Mouse (Mus musculus): ENCODE measurements around the gene Hcrt. TPM values are rescaled to one million over a fixed set of nuclear protein-coding genes. Genes with fewer than 3 reads are reported as not detected.

Hcrt gene
- total RNA-seq, 2 experiments from 2014 or later, result not detected

GRCm38 (mm10) chr11:100747114-100747513 is 15.6 kb downstream of the Hcrt start:
- DNase-seq (ENCODE audit: extremely low spot score in 1 of 2, low spot score in 2 of 2), result no peak
- intact Hi-C loops (cut with DNase I), result no loop called here
- no peak overlapping the region for H3K27ac ChIP-seq
- no peak overlapping the region for H3K4me3 ChIP-seq
- TF ChIP-seq CTCF (IDR thresholded peaks at IDR 0.05), result no peak

- intact Hi-C loops (cut with DNase I), result no loop called here
- no peak for TF ChIP-seq CTCF (IDR thresholded peaks at IDR 0.05)
- Histone ChIP-seq H3K27ac (no peak overlapping the region), H3K4me3 (no peak overlapping the region)
- DNase-seq (ENCODE audit: extremely low spot score in 1 of 2, low spot score in 2 of 2), result no peak
These were observed 16.2 kb downstream of the Hcrt start for GRCm38 (mm10) chr11:100746546-100746945.

- DNase-seq (ENCODE audit: extremely low spot score in 1 of 2, low spot score in 2 of 2), result peak in 1 of 2 experiments; percentile 60
- TF ChIP-seq CTCF (IDR thresholded peaks at IDR 0.05), result peak; percentile 70
- no peak overlapping the region for H3K27ac ChIP-seq
- no peak overlapping the region for H3K4me3 ChIP-seq
- intact Hi-C loops (cut with DNase I), result no loop called here
These were observed 17.6 kb downstream of the Hcrt start for GRCm38 (mm10) chr11:100745085-100745484.

- intact Hi-C loops (cut with DNase I), result no loop called here
- no peak for TF ChIP-seq CTCF (IDR thresholded peaks at IDR 0.05)
- H3K27ac ChIP-seq, result no peak overlapping the region
- no peak overlapping the region for H3K4me3 ChIP-seq
- DNase-seq (ENCODE audit: extremely low spot score in 1 of 2, low spot score in 2 of 2), result no peak
These were observed 21.4 kb downstream of the Hcrt start for GRCm38 (mm10) chr11:100741348-100741747.

GRCm38 (mm10) chr11:100738749-100739148 is 24.0 kb downstream of the Hcrt start:
- TF ChIP-seq CTCF (IDR thresholded peaks at IDR 0.05), result no peak
- Histone ChIP-seq H3K4me3 (peak overlapping the region; percentile 97), H3K27ac (peak overlapping the region; percentile 81)
- DNase-seq (ENCODE audit: extremely low spot score in 1 of 2, low spot score in 2 of 2), result no peak
- intact Hi-C loops (cut with DNase I), result no loop called here

- intact Hi-C loops (cut with DNase I), result no loop called here
- TF ChIP-seq CTCF (IDR thresholded peaks at IDR 0.05), result peak; percentile 5; the same call in 1 of the 2 replicates
These were observed 24.6 kb downstream of the Hcrt start, which contains the start of gene Rab5c for GRCm38 (mm10) chr11:100738066-100738604. Rab5c (minus strand) TSS chr11:100738215.

GRCm38 (mm10) chr11:100737105-100737733 is 25.5 kb downstream of the Hcrt start:
- TF ChIP-seq CTCF (IDR thresholded peaks at IDR 0.05), result no peak
- Histone ChIP-seq H3K4me3 (peak overlapping the region; percentile 97), H3K27ac (peak overlapping the region; percentile 88)
- no peak for DNase-seq (ENCODE audit: extremely low spot score in 1 of 2, low spot score in 2 of 2)
- intact Hi-C loops (cut with DNase I), result loop anchor here (2.0 kb wide), 1 partner anchor 16 kb away; no protein-coding TSS in a partner anchor

More at GRCm38 (mm10) chr11:100738066-100738604, 24.6 kb downstream of the Hcrt start, which contains the start of gene Rab5c:
- peak; percentile 98 to 99 for DNase-seq (ENCODE audit: extremely low spot score in 1 of 2, low spot score in 2 of 2)
- peak within 1 kb of the TSS; percentile 88 for H3K27ac ChIP-seq
- peak within 1 kb of the TSS; percentile 97 for H3K4me3 ChIP-seq

GRCm38 (mm10) chr11:100736746-100737080 is 26.0 kb downstream of the Hcrt start:
- intact Hi-C loops (cut with DNase I), result loop anchor here (2.0 kb wide), 1 partner anchor 16 kb away; no protein-coding TSS in a partner anchor
- H3K27ac ChIP-seq, result no peak overlapping the region
- DNase-seq (ENCODE audit: extremely low spot score in 1 of 2, low spot score in 2 of 2), result no peak
- no peak for TF ChIP-seq CTCF (IDR thresholded peaks at IDR 0.05)
- H3K4me3 ChIP-seq, result peak overlapping the region; percentile 97; the same call in 1 of the 2 replicates

GRCm38 (mm10) chr11:100735954-100736745 is 26.6 kb downstream of the Hcrt start:
- H3K27ac ChIP-seq, result no peak overlapping the region
- H3K4me3 ChIP-seq, result no peak overlapping the region
- DNase-seq (ENCODE audit: extremely low spot score in 1 of 2, low spot score in 2 of 2), result no peak
- no peak for TF ChIP-seq CTCF (IDR thresholded peaks at IDR 0.05)
- intact Hi-C loops (cut with DNase I), result loop anchor here (2.0 kb wide), 1 partner anchor 15 kb away; no protein-coding TSS in a partner anchor

GRCm38 (mm10) chr11:100735134-100735865 is 27.4 kb downstream of the Hcrt start:
- H3K4me3 ChIP-seq, result no peak overlapping the region
- TF ChIP-seq CTCF (IDR thresholded peaks at IDR 0.05), result no peak
- intact Hi-C loops (cut with DNase I), result no loop called here
- DNase-seq (ENCODE audit: extremely low spot score in 1 of 2, low spot score in 2 of 2), result no peak
- H3K27ac ChIP-seq, result no peak overlapping the region

GRCm38 (mm10) chr11:100730477-100731205 is 32.1 kb downstream of the Hcrt start:
- H3K4me3 ChIP-seq, result no peak overlapping the region
- intact Hi-C loops (cut with DNase I), result no loop called here
- no peak for TF ChIP-seq CTCF (IDR thresholded peaks at IDR 0.05)
- H3K27ac ChIP-seq, result no peak overlapping the region
- no peak for DNase-seq (ENCODE audit: extremely low spot score in 1 of 2, low spot score in 2 of 2)
